Mouse (Mus musculus) inflammation-experienced regulatory T-cells, adult 6 months (primary cell): Measurements from ENCODE around the gene Srprb. TPM values are rescaled to one million over a fixed set of nuclear protein-coding genes. Genes with fewer than 3 reads are reported as not detected.

ENCODE experiments used
- ATAC-seq: one replicate; pipeline ENCODE4 v1.8.0; 2017
- polyA plus RNA-seq, 3 experiments: library from polyadenylated mRNA; unstranded; fragments of 100-300 nt; shearing (Covaris generic); gene quantifications; one replicate each; pipeline ENCODE4 v1.2.1; 2017

Srprb gene
- polyA plus RNA-seq, 3 experiments from 2014 or later: 24.6 to 35.8 (median 30.2) TPM

- ATAC-seq: no peak
Measured at GRCm38 (mm10) chr9:103143881-103144280, 58.1 kb downstream of the Srprb start.

GRCm38 (mm10) chr9:103141266-103141665 lies 60.7 kb downstream of the Srprb start:
- ATAC-seq: no peak

GRCm38 (mm10) chr9:103140384-103140783 lies 61.6 kb downstream of the Srprb start:
- no peak for ATAC-seq

- no peak for ATAC-seq
Measured at GRCm38 (mm10) chr9:103139481-103139880, 62.5 kb downstream of the Srprb start.

Other genes starting within 250 kb of the Srprb start
- under 1 TPM; 0.20 to 0.71 (median 0.26) TPM for gene Slco2a1, start 213.4 kb downstream of the Srprb start, polyA plus RNA-seq
- 1 to 10 TPM in 1 of 3 experiments, under 1 TPM in 1, not detected in 1; 0.26 to 8.1 TPM for gene Rab6b, start 90.3 kb downstream of the Srprb start, polyA plus RNA-seq
- gene Gm20425, start 28.2 kb upstream of the Srprb start, polyA plus RNA-seq: 1 to 10 TPM; 1.2 to 2.2 (median 1.5) TPM
- 1 to 10 TPM in 1 of 3 experiments, under 1 TPM in 2; 0.37 to 3.0 (median 0.43) TPM for gene Trf, start 28.3 kb upstream of the Srprb start, polyA plus RNA-seq
- gene 1300017J02Rik, start 102.9 kb upstream of the Srprb start, polyA plus RNA-seq: not detected
- 10 to 100 TPM; 23.6 to 30.2 (median 29.7) TPM for gene Topbp1, start 103.1 kb upstream of the Srprb start, polyA plus RNA-seq
- 100 to 1,000 TPM in 1 of 3 experiments, 10 to 100 TPM in 2; 70.3 to 256 (median 81.7) TPM for gene Cdv3, start 163.7 kb upstream of the Srprb start, polyA plus RNA-seq